In the genomic region with DNA sequence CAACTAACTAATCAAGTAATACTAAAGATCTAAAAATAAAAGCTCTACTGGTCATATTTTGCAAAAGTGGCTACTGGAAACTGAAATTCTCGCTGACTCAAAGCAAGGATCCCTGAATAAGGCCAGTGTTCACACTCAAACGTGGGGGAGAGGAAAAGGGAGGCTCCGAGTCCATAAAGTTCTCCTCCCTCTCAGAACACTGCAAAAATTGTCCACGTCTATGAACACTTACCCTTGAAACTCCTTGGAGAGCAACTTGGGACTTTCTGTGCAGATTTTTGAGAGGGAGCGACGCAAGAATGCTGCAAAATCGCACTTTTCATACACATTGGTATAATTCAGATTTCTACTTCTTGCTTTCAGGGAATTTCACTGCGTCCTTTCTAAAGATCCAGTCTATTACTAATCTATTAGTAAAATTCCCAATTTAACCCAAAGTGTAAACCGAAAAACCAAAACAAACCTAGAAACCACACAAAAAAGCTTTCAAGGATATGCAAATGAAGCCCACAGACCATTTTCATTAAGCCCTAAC, we compare ENCODE assay signal across 8 mouse cellular contexts. TPM values are rescaled to one million over a fixed set of nuclear protein-coding genes. Genes with fewer than 3 reads are reported as not detected.
DNase-seq lines count a peak whose midpoint lies in the region; ATAC-seq and TF ChIP-seq lines count a peak whose summit lies in the region.

No protein-coding gene starts in this region.

- intact Hi-C loops in left cerebral cortex, adult 2 months (cut with DNase I) = loop anchor here (2.0 kb wide), 1 partner anchor 77 kb away; a partner anchor contains a TSS
- intact Hi-C loops in left cerebral cortex, postnatal 36 days (cut with DNase I) = loop anchor here (2.0 kb wide), 1 partner anchor 77 kb away; a partner anchor contains a TSS

- no peak for DNase-seq in left cerebral cortex, adult 2 months (ENCODE audit: extremely low spot score in 1 of 2, low spot score in 2 of 2)
- DNase-seq in left cerebral cortex, postnatal 36 days (ENCODE audit: low spot score in 2 of 2) = no peak
- no peak for DNase-seq in hindbrain, embryonic 14.5 days (ENCODE audit: low spot score)
- peak; percentile 3 for DNase-seq in mesoderm, embryonic 11.5 days (ENCODE audit: low read depth, low spot score)
- DNase-seq in T-cell, adult 2 months (ENCODE audit: low spot score) = no peak
- DNase-seq in frontal cortex, postnatal 14 days (ENCODE audit: low spot score in 2 of 2) = no peak
- DNase-seq in cerebellum, postnatal 4 days (ENCODE audit: low spot score in 2 of 2) = no peak

- H3K9ac ChIP-seq in hindbrain, embryonic 14.5 days = peak overlapping the region; percentile 97

- no peak for TF ChIP-seq POLR2A in cortical plate, adult 2 months (IDR thresholded peaks at IDR 0.05; ENCODE audit: extremely low read depth, insufficient read depth, low read length)

- ATAC-seq in hindbrain, embryonic 14.5 days (ENCODE audit: low FRiP score) = no peak

- 15% methylated on average over 9 of the region's 9 CpGs for WGBS in hindbrain, embryonic 14.5 days

- H3K4me1 ChIP-seq in cortical plate, adult 2 months (ENCODE audit: control insufficient read depth, insufficient read depth, low read length) = no peaks in the 10 kb centered on the region; the same call in 1 of the 2 replicates
- H3K4me1 ChIP-seq in hindbrain, embryonic 14.5 days (replicated peaks; ENCODE audit: control insufficient read depth, insufficient read depth, low read length) = peaks cover 20% of the 10 kb centered on the region

- no peaks in the 10 kb centered on the region for H3K27me3 ChIP-seq in hindbrain, embryonic 14.5 days (ENCODE audit: control insufficient read depth, insufficient read depth, low read length)

- H3K27ac ChIP-seq in left cerebral cortex, adult 2 months = peak overlapping the region; percentile 88
- H3K27ac ChIP-seq in cortical plate, adult 2 months (ENCODE audit: insufficient read depth, low read length) = no peak overlapping the region
- peak overlapping the region; percentile 99 for H3K27ac ChIP-seq in hindbrain, embryonic 14.5 days

- no peaks in the 10 kb centered on the region for H3K9me3 ChIP-seq in hindbrain, embryonic 14.5 days (ENCODE audit: control insufficient read depth, low read length)

- H3K4me2 ChIP-seq in hindbrain, embryonic 14.5 days (replicated peaks) = peak overlapping the region; percentile 95

- H3K36me3 ChIP-seq in hindbrain, embryonic 14.5 days (replicated peaks; ENCODE audit: control insufficient read depth, insufficient read depth) = no peaks in the 10 kb centered on the region

- H3K4me3 ChIP-seq in left cerebral cortex, adult 2 months = peak overlapping the region; percentile 88
- H3K4me3 ChIP-seq in cortical plate, adult 2 months (ENCODE audit: insufficient read depth, low read length) = peak overlapping the region; percentile 89
- H3K4me3 ChIP-seq in hindbrain, embryonic 14.5 days (replicated peaks; ENCODE audit: low read length) = peak overlapping the region; percentile 99

- TF ChIP-seq CTCF in left cerebral cortex, adult 2 months (IDR thresholded peaks at IDR 0.05) = no peak
- TF ChIP-seq CTCF in cortical plate, adult 2 months (IDR thresholded peaks at IDR 0.05; ENCODE audit: extremely low read depth, insufficient read depth, low read length) = no peak

RNA-seq across cellular contexts. Expression of a gene that starts 1.2 kb away (rescaled TPM):
- total RNA-seq in left cerebral cortex, adult 2 months (2021) = 10 to 100 TPM; 54.4 to 58.1 TPM
- total RNA-seq in left cerebral cortex, postnatal 36 days (2021) = 10 to 100 TPM; 57.0 to 59.8 TPM
- 35.0 and 35.8 TPM in 2 replicates for polyA plus RNA-seq in cortical plate, adult 2 months (2012; rRNA removed)
- polyA plus RNA-seq in hindbrain, embryonic 14.5 days (2014; fragmentation: Nextera tagmentation; extraction: Ambion mirVana) = 58.1 and 63.9 TPM in 2 replicates
